Mouse (Mus musculus): ENCODE data around the gene Rac1. TPM values are rescaled to one million over a fixed set of nuclear protein-coding genes. Genes with fewer than 3 reads are reported as not detected.
A peak's percentile ranks its signal among the peaks of the same experiment; 100 is the strongest.

Rac1 gene
- polyA plus RNA-seq, 1 experiment from 2014 or later: 450 TPM

- WGBS: 78% methylated on average over 5 of the region's 5 CpGs
- DNase-seq (ENCODE audit: low spot score) (no peak), ATAC-seq (no peak)
- Histone ChIP-seq H3K27ac (ENCODE audit: low read length) (no peak overlapping the region), H3K4me2 (replicated peaks; ENCODE audit: low read depth, low read length) (no peak overlapping the region), H3K27me3 (replicated peaks; ENCODE audit: insufficient read depth, low read length) (no peaks in the 10 kb centered on the region), H3K9ac (replicated peaks; ENCODE audit: low read depth) (no peak overlapping the region), H3K4me3 (ENCODE audit: low read depth, low read length) (no peak overlapping the region), H3K9me3 (ENCODE audit: low read length) (no peaks in the 10 kb centered on the region), H3K4me1 (ENCODE audit: insufficient read depth, low read depth, low read length) (no peaks in the 10 kb centered on the region), H3K36me3 (ENCODE audit: insufficient read depth, low read length) (no peaks in the 10 kb centered on the region)
- TF ChIP-seq CTCF (IDR thresholded peaks at IDR 0.05) (no peak), EP300 (IDR thresholded peaks at IDR 0.05) (no peak)
These were observed 42.9 kb downstream of the Rac1 start for GRCm38 (mm10) chr5:143484955-143485354.

- ATAC-seq: no peak
- no peak overlapping the region for H3K4me3 ChIP-seq (ENCODE audit: low read depth, low read length)
- 82% methylated on average over 3 of the region's 3 CpGs for WGBS
- no peak for DNase-seq (ENCODE audit: low spot score)
- H3K9me3 ChIP-seq (ENCODE audit: low read length): no peaks in the 10 kb centered on the region
- no peak overlapping the region for H3K27ac ChIP-seq (ENCODE audit: low read length)
- no peak overlapping the region for H3K9ac ChIP-seq (replicated peaks; ENCODE audit: low read depth)
- TF ChIP-seq EP300 (IDR thresholded peaks at IDR 0.05) (no peak), CTCF (IDR thresholded peaks at IDR 0.05) (no peak)
- H3K4me2 ChIP-seq (replicated peaks; ENCODE audit: low read depth, low read length): no peak overlapping the region
- H3K27me3 ChIP-seq (replicated peaks; ENCODE audit: insufficient read depth, low read length): no peaks in the 10 kb centered on the region
- no peaks in the 10 kb centered on the region for H3K36me3 ChIP-seq (ENCODE audit: insufficient read depth, low read length)
- no peaks in the 10 kb centered on the region for H3K4me1 ChIP-seq (ENCODE audit: insufficient read depth, low read depth, low read length)
These were observed 49.9 kb downstream of the Rac1 start for GRCm38 (mm10) chr5:143477901-143478300.

- H3K4me2 ChIP-seq (replicated peaks; ENCODE audit: low read depth, low read length): no peak overlapping the region
- no peaks in the 10 kb centered on the region for H3K4me1 ChIP-seq (ENCODE audit: insufficient read depth, low read depth, low read length)
- TF ChIP-seq EP300 (IDR thresholded peaks at IDR 0.05): no peak
- TF ChIP-seq CTCF (IDR thresholded peaks at IDR 0.05): no peak
- no peaks in the 10 kb centered on the region for H3K9me3 ChIP-seq (ENCODE audit: low read length)
- H3K27ac ChIP-seq (ENCODE audit: low read length): no peak overlapping the region
- no peak overlapping the region for H3K4me3 ChIP-seq (ENCODE audit: low read depth, low read length)
- no peaks in the 10 kb centered on the region for H3K27me3 ChIP-seq (replicated peaks; ENCODE audit: insufficient read depth, low read length)
- H3K9ac ChIP-seq (replicated peaks; ENCODE audit: low read depth): no peak overlapping the region
- DNase-seq (ENCODE audit: low spot score) (no peak), ATAC-seq (no peak)
- no peaks in the 10 kb centered on the region for H3K36me3 ChIP-seq (ENCODE audit: insufficient read depth, low read length)
- 94% methylated on average over 6 of the region's 6 CpGs for WGBS
These were observed 51.8 kb downstream of the Rac1 start for GRCm38 (mm10) chr5:143476013-143476412.

GRCm38 (mm10) chr5:143475153-143475844, 52.5 kb downstream of the Rac1 start:
- Histone ChIP-seq H3K4me2 (replicated peaks; ENCODE audit: low read depth, low read length) (no peak overlapping the region), H3K9ac (replicated peaks; ENCODE audit: low read depth) (no peak overlapping the region), H3K4me1 (ENCODE audit: insufficient read depth, low read depth, low read length) (no peaks in the 10 kb centered on the region), H3K9me3 (ENCODE audit: low read length) (no peaks in the 10 kb centered on the region), H3K4me3 (ENCODE audit: low read depth, low read length) (no peak overlapping the region), H3K36me3 (ENCODE audit: insufficient read depth, low read length) (no peaks in the 10 kb centered on the region), H3K27me3 (replicated peaks; ENCODE audit: insufficient read depth, low read length) (no peaks in the 10 kb centered on the region), H3K27ac (ENCODE audit: low read length) (no peak overlapping the region)
- WGBS: 83% methylated on average over 20 of the region's 20 CpGs
- TF ChIP-seq EP300 (IDR thresholded peaks at IDR 0.05) (no peak), CTCF (IDR thresholded peaks at IDR 0.05) (no peak)
- DNase-seq (ENCODE audit: low spot score): peak; percentile 47
- peak; percentile 35 for ATAC-seq

GRCm38 (mm10) chr5:143471953-143472618, 55.8 kb downstream of the Rac1 start:
- H3K36me3 ChIP-seq (ENCODE audit: insufficient read depth, low read length): no peaks in the 10 kb centered on the region
- 86% methylated on average over 9 of the region's 9 CpGs for WGBS
- no peak overlapping the region for H3K9ac ChIP-seq (replicated peaks; ENCODE audit: low read depth)
- H3K27me3 ChIP-seq (replicated peaks; ENCODE audit: insufficient read depth, low read length): no peaks in the 10 kb centered on the region
- no peak for ATAC-seq
- no peak for DNase-seq (ENCODE audit: low spot score)
- H3K27ac ChIP-seq (ENCODE audit: low read length): no peak overlapping the region
- no peaks in the 10 kb centered on the region for H3K9me3 ChIP-seq (ENCODE audit: low read length)
- no peaks in the 10 kb centered on the region for H3K4me1 ChIP-seq (ENCODE audit: insufficient read depth, low read depth, low read length)
- TF ChIP-seq EP300 (IDR thresholded peaks at IDR 0.05): no peak
- no peak for TF ChIP-seq CTCF (IDR thresholded peaks at IDR 0.05)
- no peak overlapping the region for H3K4me2 ChIP-seq (replicated peaks; ENCODE audit: low read depth, low read length)
- H3K4me3 ChIP-seq (ENCODE audit: low read depth, low read length): no peak overlapping the region

- 79% methylated on average over 3 of the region's 3 CpGs for WGBS
- DNase-seq (ENCODE audit: low spot score) (no peak), ATAC-seq (peak; percentile 18; the same call in 1 of the 2 replicates)
- no peak overlapping the region for H3K9ac ChIP-seq (replicated peaks; ENCODE audit: low read depth)
- no peak for TF ChIP-seq CTCF (IDR thresholded peaks at IDR 0.05)
- no peak for TF ChIP-seq EP300 (IDR thresholded peaks at IDR 0.05)
- no peaks in the 10 kb centered on the region for H3K36me3 ChIP-seq (ENCODE audit: insufficient read depth, low read length)
- H3K9me3 ChIP-seq (ENCODE audit: low read length): no peaks in the 10 kb centered on the region
- no peaks in the 10 kb centered on the region for H3K4me1 ChIP-seq (ENCODE audit: insufficient read depth, low read depth, low read length)
- H3K4me3 ChIP-seq (ENCODE audit: low read depth, low read length): no peak overlapping the region
- no peak overlapping the region for H3K27ac ChIP-seq (ENCODE audit: low read length)
- no peaks in the 10 kb centered on the region for H3K27me3 ChIP-seq (replicated peaks; ENCODE audit: insufficient read depth, low read length)
- H3K4me2 ChIP-seq (replicated peaks; ENCODE audit: low read depth, low read length): no peak overlapping the region
These were observed 56.7 kb downstream of the Rac1 start for GRCm38 (mm10) chr5:143471165-143471546.

Data from lung, postnatal 0 days (tissue).